Mouse (Mus musculus) liver (tissue): ENCODE results near the gene Atpif1.
"Not testable (repeated sequence)": the region's sequence is repeated elsewhere in the genome, so short reads cannot be mapped to it uniquely, and the experiment has no call there.

Experiments used
- DNase-seq: peaks from one replicate; pipeline ENCODE4 v3.0.0-alpha.2; 2020; ENCODE audit warnings: mixed read lengths

Atpif1 gene

GRCm38 (mm10) chr4:132490273-132491010 is 43.0 kb downstream of the Atpif1 start:
- no peak for DNase-seq

DNA sequence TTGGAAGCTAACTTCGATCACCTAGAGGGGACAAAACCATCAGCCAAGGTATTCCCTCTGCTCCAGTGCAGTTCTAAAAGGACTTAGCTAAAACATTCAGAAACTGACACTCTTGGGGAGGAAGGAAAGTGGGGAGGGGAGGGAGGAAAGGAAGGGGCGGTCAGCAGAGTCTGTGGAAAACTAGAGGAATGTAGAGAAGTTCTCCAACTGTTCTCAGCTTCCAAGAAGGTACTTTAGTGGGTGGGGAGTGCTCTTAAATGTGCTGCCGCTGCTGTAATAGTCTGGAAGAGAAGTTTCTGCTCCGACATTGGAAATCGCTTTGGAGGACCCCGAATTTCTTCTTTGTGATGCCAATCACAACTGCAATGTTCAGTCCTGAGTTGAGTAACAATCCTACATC is 44.5 kb downstream of the Atpif1 start:
- DNase-seq, result no peak

GRCm38 (mm10) chr4:132488521-132488920 is 44.9 kb downstream of the Atpif1 start:
- no peak for DNase-seq

- DNase-seq, result no peak
Observed at GRCm38 (mm10) chr4:132484820-132485219, 48.6 kb downstream of the Atpif1 start.

- DNase-seq, result no peak
Observed at GRCm38 (mm10) chr4:132484231-132484630, 49.2 kb downstream of the Atpif1 start.

- no peak for DNase-seq
Observed at GRCm38 (mm10) chr4:132482956-132483608, 50.4 kb downstream of the Atpif1 start.

DNA sequence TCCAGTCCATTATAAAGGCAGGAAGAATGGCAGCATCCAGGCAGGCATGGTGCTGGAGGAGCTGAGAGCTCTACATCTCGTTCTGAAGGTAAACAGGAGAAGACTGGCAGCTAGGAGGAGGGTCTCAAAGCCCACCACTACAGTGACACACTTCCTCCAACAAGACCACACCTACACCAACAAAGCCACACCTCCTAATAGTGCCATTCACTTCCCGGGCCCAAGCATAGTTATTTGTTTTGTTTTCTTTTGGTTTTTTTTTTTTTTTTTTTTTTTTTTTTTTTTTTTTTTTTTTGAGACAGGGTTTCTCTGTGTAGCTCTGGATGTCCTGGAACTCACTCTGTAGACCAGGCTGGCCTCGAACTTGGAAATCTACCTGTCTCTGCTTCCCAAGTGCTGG is 51.4 kb downstream of the Atpif1 start:
- not testable (repeated sequence) for DNase-seq
